Mouse (Mus musculus): ENCODE data around the gene Nemp2. TPM values are rescaled to one million over a fixed set of nuclear protein-coding genes. Genes with fewer than 3 reads are reported as not detected.
"Not testable (repeated sequence)": the region's sequence is repeated elsewhere in the genome, so short reads cannot be mapped to it uniquely, and the experiment has no call there.

The Nemp2 gene
- total RNA-seq, 2 experiments from 2014 or later, result 1.7 to 2.7 TPM

DNA sequence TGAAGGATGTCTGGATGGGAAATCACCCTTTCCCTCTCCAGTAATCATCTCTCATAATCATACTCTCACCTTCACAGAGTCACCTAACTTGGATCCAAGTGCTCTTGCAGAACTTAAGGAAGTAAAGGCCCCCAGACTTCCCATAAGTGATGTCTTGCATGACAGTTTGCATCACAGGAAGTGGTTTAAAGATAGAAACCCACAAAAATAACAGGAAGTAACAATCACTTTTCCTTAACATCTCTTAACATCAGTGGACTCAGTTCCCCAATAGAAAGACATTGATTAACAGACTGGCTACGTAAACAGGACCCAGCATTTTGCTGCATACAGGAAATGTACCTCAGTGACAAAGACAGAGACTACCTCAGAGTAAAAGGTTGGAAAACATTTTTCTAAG is 22.9 kb downstream of the Nemp2 start:
- DNase-seq, result no peak

DNA sequence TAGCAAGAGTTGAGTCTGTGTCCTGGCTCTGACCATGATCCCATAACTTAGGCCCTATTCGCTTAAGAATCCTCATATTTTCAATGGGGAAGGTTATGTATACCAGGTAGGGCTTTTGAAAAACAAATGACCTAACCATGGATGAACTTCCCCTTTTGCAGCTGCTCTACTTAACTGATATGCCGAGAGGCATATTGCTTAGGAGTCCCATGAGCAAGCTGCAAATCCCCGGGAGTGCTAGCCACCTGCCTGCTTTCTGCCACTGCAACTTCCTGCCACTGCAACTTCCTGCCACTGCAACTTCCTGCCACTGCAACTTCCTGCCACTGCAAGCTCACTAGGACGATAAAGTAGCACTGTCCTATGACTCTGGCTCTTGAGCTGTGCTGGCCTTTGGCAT is 24.6 kb downstream of the Nemp2 start:
- no peak for DNase-seq

DNA sequence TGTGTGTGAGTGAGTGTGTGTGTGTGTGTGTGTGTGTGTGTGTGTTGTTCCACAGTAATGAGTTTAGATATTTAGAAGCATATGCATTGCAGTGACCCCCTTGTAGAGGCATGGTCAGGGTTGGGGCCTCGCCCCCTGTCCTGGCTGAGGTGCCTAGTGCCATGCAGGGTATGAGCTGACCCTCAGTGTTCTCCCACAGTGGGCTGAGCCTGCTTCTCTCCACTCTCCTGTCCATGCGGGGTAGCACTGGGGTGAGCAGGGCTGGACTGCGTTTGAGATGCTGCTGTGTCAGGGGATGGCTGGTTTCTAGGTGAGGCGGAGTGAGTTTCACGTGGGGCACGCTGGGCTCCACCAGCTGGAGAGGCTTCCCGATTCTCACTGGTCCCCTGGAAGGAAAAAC is 27.7 kb downstream of the Nemp2 start:
- no peak for DNase-seq

DNA sequence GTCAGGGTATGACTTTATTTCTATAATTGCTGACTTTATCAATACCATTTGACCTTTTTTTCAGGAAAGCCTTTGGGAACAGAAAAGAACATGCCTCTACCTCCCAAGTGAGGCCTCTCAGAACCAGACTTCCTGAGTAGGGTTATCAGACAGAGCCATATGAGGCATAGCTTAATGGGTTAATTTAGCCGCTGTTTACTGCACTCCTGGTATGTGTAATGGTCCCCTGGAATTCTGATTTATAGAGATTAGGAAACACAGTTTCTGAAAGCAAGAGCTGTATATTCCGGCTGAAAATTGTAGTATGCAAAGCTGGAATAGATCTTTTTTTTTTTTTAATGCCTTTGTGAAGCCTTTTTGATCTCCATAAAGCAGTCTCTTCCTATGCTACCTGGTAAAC is 29.8 kb downstream of the Nemp2 start:
- no peak for DNase-seq

DNA sequence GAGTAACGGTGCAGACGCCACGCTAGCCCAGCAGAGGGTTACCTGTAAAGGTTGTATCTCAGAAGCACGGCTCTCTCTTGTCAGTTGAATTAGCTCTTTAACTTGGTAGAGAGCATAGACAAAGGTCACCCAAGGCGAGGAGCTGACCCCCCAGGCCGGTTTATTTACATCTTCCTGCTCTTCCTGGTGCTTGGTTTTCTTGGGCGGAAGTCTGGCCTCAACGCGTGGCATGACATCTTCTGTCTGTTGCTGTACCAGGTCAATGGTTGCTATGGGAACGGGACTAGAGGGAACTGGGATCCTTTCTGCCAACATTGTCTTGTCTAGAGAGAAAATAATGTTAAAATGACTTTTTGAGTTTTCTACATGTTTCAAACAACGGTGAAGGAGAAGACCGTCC is 30.3 kb downstream of the Nemp2 start:
- DNase-seq, result no peak

DNA sequence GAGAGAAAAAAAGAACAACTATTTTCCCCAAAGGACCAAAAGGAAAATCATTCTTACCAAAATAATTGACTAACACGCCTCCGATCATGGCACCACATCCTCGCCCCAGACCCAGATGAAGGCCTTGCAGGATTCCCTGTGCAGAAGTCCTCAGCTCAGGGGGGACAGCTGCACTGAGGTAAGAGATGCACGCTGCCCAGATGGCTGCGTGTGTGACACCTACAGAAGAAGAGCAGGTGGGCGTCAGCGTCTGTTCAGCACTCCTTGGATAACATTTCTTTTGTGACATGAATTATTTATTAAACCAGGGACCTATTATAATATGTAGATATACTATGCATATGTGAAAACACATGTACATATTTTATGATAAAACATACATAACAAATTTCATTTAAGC is 32.7 kb downstream of the Nemp2 start:
- DNase-seq, result no peak

DNA sequence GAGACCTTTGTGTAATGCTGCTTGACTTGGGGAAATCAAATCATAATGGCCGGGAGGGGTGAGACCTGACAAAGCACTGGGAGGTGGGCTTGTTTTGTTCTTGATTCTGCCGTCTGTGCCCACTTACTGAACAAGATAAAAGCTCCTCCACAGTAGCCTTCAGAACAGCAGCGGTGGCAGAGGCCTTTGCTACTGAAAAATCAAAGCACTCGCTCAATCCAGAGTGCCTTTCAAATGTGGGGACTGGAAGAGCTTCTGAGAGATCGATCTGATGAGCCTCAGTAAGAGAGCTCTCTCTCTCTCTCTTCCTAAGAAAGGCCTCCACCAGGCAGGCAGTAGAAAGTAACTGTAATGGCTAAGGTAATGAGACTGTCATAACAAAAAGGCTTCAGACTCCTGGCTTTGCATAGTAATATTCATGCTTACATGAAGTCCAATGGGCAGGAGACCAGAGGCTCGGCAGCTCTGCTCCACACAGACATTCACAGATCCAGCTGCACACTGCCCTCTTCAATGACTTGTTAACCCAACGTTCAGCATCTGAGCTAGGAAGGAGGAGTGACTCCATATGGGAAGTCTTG is 38.3 kb downstream of the Nemp2 start:
- no peak for DNase-seq

DNA sequence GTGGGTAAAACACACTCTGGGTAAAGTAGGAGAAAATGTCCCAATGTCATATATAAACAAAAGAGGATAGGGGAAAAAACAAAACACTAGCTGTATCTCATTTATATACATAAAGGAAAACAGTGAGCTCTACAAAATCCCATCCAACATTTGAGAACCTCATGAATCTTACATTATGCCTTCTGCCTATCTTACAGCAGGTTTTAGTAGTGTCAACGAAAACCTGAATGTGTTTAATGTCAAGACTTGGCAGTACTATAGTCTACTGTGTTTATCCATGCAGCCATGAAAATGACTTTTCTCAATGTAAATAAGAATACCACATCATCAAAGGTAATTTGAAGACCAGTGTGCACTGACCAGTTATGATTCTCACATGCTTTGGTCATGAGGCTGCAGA is 39.4 kb downstream of the Nemp2 start:
- DNase-seq, result no peak

DNA sequence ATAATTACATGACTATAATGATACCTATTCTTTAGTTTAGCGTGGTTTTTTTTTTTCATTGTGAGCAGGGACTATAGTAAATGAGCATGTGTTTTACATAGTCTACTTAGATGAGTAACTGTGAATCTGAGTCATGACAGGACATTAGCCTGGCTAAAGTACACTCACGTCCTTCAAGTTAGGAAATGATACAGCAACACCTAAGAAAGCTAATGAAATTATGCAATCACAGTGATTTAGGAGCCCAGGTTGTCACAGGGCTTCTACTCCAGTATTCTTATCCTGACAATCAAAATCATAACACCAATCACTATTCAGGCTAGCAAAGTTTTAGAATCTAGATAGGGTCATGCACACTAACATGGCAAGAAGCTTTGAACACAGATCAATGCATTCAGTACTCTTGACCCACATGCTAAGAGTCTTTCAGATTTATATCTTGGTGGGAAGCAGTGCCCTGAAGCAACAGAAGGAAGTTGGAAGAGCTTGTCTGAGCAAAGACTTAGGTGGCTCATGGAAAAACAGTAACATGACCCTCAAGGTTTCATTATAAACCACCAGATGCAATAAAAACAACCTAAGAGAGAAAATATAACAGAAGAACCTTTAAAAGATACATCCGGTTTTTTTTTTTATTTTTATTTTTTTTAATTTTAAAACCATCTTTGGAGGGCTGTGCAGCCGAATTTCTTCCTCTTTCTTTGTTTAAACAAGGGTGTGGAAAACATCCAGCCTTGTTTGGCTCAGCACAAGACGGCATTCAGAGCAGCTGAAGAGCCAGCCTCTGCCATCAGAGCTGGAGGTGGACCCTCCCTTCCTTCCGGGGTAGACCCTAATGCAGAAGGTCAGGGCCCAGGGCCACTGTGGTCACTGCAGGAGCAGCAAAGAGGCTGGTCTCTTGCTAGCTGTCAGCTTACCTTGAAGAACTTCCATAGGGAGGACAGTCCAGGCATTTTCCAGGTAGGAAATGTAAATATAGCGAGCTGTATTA is 45.4 kb downstream of the Nemp2 start:
- no peak for DNase-seq

DNA sequence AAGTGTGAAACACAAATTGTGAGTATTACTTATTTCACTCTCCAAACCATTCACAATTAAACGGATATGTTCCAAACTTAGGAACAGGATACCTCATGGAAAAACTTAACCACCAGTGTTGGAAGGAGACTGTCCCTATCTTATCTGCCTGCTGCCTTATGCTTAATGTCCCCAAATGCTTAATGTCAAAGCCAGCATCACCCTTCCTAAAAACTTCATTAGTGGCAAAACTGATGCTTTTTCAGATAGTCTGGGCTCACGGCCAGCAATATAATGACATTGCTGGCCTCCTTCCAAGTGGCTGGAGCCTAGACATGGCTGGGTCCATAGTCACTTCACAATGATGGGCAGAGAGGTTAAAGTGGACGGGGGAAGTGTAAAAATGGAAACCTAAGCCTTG is 46.1 kb downstream of the Nemp2 start:
- peak; percentile 20 for DNase-seq

DNA sequence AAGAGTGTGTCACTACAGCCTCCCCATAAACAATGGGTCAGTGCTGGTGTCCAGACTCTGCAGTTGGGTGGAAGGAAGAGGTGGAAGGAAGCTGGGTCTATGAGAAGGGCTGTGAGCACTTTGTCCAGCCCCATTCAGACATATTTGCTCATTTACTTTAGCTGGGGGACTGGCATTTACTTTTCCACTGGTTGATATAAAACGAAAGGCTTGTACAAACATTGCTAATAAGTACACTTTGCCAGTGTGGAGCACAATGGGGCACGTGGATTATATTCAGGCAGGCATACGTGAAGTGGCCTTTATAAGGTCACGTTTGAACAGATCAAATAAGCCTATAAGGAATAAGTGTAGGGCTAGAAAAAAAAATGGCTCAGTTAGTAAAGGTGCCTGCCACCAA is 53.0 kb downstream of the Nemp2 start:
- DNase-seq, result no peak

DNA sequence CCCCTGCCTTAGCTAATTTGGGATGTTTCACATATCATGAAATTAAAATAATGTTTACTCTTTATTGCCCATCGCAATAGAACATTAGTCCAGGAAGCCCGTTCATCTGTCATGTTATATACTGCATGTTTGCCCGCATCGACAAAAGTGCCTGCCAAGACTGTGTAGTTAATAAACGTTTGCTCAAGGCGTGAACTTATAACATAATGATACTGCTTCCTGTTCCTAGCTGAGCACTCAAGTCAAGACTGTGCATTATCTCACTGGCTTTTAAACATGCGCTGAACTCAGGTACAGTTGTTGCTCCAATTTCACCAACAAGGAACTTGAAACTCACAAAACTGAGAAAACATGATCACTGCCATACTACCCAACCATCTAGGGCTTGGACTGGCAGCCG is 57.1 kb downstream of the Nemp2 start:
- no peak for DNase-seq

DNA sequence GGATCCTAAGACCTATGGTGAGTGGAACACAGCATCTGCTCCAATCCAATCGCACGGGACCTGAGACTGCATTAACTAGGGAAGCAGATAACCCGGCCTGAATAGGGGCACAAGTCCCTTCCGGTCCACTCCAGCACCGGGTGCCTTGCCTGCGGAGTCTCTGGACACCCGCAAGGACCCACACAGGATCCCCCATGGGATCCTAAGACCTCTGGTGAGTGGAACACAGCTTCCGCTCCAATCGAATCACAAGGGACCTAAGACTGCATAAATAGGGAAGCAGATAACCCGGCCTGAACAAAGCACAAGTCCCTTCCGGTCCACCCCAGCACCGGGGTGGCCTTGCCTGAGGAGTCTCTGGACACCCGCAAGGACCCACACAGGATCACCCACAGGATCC is 64.0 kb downstream of the Nemp2 start:
- not testable (repeated sequence) for DNase-seq

Other genes with a start within 250 kb of the Nemp2 start
- gene Nab1, start 130.0 kb upstream of the Nemp2 start, total RNA-seq (2021), result 10 to 100 TPM; 19.8 to 22.7 TPM
- 1 to 10 TPM; 5.6 to 6.7 TPM for gene Mfsd6, start 96.8 kb downstream of the Nemp2 start, total RNA-seq (2021)
- gene Inpp1, start 187.0 kb downstream of the Nemp2 start, total RNA-seq (2021), result 10 to 100 TPM in 1 of 2 experiments, 1 to 10 TPM in 1; 9.8 to 10.1 TPM
- gene Hibch, start 214.2 kb downstream of the Nemp2 start, total RNA-seq (2021), result 10 to 100 TPM; 29.2 to 35.5 TPM

Data from gastrocnemius, postnatal 10 days (tissue).